Mouse (Mus musculus): ENCODE measurements around the gene Tubb4b.

Tubb4b gene

DNA sequence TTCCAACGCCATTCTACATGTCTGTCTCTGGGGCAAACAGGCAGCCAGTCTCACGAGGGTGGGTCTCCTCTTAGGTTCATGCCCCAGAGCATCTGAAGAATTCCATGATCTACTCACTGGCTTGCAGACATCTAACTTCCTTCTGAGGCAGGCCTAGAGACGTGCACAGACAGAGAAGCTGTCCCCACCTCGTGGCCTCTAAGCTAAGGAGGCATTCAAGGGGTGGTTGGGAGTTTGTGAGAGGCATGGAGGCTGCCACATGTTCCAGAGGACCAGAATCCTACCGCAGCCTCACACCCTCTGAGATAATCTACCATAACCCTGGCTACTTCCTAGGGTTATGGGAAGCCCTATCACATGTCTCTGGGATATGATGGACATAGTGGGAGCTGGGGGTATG is 30.5 kb downstream of the Tubb4b start:
- no peak for DNase-seq (ENCODE audit: low read depth, low spot score)

DNA sequence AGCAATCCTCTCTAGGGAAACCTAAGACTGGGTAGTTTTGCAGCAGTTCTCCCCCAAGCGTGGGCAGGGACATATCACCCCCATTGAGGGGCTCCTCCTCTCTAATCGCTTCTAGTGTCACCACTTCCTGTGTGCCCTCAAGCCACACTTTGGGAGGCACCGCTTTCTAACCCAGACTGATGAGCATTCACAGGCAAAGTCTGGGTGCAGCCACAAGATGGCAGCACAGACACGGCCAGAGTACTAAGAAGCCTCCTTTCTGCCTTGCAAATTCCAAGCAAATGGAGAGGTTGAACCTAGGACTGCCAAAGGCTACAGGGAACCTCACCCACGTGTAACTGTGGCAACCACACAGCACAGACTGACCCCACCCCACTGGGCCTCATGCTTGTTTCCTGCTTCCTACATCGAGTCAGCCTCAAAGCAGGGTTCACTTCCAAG is 31.2 kb downstream of the Tubb4b start:
- peak; percentile 84 for DNase-seq (ENCODE audit: low read depth, low spot score)

DNA sequence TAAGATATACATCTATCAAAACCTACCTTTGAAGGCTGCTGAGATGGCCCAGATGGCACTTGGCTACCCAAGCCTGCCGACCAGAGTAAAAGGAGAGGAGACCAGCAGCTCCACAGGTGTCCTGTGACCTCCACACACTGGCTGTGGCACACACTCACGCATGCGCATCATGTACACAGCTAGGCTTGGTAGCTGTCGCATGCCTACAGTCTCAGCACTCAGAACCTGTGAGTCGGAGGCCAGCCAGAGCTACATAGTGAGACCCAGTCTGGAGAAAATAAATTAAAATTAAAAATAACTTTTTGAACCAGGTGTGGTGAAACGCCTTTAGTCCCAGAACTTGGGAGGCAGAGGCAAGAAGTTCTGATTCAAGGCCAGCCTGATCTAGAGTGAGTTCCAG is 36.7 kb downstream of the Tubb4b start:
- DNase-seq (ENCODE audit: low read depth, low spot score): no peak

DNA sequence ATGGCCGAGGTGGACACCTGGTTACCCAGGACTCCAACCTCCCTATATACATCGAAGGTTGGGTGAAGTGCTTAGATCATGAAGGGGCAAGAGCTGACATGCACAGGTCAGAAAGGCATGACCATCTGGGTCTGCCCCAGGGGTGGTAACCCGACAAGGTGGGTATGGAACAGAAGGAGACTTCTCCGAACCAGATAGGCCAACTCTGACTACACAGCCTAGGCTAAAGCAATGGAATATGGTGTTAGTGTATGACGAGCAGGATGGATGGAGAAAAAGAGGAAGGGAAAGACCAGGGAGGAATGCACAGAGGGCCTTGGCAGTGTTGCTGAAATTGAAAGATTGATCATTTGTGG is 37.9 kb downstream of the Tubb4b start:
- DNase-seq (ENCODE audit: low read depth, low spot score): no peak

DNA sequence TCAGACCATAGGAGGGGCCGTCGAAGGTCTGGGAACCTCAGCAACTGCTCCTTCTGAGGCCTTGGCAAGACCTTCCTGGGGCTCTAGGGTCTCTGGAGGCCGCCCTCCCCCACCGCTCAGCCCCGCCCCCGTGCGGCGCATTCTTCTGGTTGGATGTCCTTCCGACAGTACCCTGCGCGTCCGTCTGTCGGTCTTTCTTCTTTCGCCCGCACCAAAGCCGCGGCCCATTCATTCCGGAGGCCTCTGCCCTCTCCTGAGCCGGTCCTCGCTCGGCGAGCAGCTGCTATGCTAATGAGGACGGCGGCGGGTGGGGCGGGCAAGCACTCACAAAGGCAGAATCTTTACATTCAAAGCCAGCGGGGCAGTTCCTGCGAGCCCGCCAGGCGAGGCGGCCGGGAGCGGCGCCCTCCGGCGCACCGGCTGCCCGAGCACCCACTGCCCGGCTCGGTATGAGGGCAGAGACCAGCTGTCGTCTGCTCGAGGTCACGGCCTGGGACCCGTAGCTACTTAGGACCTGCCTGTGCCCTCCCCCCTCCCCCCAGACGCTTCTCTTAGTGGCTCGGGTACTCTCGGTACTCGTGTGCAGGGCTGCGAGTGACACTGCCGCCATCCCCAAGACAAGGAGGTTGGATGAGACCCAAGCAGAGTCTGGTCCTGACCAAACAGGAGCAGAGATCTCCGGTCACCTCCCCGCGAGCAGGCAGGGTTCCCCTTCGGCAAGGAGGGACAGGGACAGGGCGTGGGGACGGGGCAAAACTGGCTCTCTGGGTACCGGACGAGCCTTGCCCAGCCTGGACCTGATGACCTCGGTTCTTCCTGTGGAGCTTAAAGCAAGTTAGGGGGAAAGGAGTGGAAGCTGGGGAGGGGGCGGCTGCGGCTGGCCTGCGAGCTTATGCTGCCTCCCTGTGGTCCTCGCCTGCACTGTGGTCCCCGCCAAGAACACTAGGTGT is 38.6 kb downstream of the Tubb4b start:
- no peak for DNase-seq (ENCODE audit: low read depth, low spot score)

DNA sequence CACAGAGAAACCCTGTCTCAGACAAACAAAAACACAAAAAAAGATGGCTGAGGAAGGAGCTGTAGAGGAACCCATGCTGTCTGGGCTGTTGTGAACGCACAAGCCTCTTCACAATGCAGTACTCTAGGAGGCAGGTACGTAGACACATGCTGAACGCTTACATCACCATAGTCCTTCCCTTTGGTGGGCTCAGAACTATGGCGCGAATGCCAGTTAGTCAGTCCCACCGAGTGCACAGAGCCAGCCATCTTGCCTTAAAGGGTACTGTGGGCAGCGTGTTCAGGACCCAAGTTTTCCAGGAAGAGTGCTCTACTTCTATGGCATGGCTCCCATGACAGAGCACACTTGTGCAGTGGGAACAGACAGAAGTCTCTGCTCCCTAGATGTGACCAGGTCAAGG is 40.0 kb downstream of the Tubb4b start:
- DNase-seq (ENCODE audit: low read depth, low spot score): no peak

DNA sequence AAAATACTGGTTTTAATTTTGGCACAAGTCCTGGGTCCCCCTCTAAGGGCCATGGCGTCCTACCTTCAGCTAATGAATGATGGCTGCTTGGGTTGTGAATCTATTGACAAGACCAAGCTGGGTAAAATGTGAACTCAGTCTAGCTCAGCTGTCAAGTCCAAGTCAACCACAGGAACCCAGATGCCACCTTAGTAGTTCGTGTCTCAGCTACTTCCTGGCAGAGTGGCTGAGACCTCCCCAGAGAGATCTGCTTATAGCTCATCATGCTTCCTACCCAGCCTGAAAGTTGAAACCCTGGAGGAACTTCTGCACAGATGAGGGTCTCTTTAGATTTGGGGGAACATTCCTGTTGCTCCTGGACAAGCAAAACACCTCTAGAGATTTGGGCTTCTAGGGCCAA is 41.2 kb downstream of the Tubb4b start:
- DNase-seq (ENCODE audit: low read depth, low spot score): no peak

DNA sequence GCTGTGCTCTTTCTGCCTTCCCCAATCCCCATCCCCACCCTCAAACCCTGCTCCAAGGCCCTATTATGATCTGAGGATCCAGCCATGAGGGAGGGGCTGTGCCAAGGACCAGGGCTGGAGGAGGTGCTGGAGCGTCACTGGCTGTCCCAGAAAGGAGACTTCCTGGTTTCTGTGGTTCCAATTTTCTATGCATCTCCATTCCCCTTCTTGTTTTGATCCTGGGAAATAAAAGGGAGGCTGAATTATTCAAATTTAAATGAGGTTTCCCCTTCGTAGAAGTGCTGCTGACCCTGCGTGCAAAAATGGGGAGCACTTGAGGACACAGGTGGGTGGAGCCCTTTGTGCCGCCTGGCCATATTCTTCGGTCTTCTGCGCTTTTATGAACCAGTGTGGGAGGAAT is 41.8 kb downstream of the Tubb4b start:
- DNase-seq (ENCODE audit: low read depth, low spot score): no peak

DNA sequence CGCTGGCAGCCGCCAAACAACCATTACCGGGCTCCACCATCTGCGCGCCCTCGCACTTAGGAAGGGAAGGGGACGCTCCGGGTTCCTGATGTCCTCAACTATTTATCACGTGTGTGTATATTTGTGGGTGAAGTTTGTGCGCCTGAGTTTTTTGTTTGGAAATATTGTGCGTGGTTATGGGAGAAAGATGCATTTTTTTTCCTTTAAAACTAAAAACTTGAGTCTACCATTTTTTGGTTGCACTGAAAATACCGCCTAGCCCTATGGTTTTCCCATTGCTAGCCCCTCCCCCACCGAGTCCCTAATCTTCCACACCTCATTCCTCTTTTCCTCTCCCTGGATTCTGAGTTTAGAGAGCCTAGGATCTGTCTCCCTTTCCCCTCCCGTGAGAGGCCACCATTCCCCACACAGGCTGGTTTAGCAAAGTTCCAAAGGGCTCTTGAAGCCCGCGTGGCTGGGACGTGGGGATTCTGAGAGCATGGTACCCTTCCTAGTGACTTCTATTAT is 42.6 kb downstream of the Tubb4b start:
- no peak for DNase-seq (ENCODE audit: low read depth, low spot score)

DNA sequence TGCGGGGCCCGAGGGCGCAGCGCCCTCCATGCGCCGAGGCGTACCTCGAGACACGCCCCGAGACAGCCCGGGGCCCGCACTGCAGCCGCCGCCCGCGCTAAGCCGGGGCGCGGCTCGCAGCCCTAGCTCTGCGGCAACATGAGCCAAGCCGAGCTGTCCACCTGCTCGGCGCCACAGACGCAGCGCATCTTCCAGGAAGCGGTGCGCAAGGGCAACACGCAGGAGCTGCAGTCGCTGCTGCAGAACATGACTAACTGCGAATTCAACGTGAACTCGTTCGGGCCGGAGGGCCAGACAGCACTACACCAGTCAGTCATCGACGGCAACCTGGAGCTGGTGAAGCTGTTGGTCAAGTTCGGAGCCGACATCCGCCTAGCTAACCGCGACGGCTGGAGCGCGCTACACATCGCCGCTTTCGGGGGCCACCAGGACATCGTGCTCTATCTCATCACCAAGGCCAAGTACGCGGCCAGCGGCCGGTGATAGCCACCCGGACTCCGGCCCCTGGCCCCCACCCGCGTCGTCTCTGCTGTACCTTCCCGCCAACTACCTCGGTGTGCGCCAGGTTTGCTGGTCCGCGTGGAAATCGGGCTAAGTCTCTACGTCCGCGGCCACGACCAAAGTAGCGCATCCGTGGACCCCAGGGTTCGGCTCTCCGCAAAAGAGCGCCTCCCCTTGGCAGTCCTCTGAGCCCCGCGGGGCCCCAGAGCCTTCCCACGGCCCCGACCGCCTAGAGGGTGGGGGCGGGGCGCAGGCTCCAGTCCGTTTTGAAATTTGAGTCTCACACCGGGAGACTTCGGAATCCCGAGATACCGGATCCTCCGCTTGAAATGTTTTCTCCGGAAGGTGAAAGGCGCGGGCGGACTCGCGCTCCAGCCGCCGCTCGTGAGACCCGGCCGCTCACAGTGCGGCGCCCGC is 43.3 kb downstream of the Tubb4b start:
- DNase-seq (ENCODE audit: low read depth, low spot score): no peak

DNA sequence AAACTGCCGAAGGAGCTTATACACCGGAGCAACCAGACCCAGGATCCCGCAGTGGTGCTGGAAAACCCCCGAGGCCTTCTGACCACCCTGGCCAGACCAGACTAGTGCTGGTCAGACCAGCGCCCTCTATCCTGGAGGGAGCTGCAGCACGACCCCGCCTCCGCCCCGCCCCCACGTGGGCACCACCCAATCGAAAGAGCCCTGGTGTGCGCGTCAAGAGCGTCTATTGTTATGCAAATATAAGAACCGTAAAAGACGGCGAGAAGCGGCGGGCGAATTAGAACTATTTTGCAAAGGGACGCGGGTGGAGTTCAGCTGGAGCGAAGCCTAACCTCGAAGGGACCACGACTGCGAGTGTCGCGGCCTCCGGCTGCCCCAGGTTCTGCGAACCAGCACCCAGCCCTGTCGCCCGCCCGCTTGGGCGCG is 44.0 kb downstream of the Tubb4b start, which contains the start of gene Nrarp:
Gene Nrarp, plus strand, starts transcription at position 281 of the 426 bp plus-strand sequence.
- DNase-seq (ENCODE audit: low read depth, low spot score): peak; percentile 83

DNA sequence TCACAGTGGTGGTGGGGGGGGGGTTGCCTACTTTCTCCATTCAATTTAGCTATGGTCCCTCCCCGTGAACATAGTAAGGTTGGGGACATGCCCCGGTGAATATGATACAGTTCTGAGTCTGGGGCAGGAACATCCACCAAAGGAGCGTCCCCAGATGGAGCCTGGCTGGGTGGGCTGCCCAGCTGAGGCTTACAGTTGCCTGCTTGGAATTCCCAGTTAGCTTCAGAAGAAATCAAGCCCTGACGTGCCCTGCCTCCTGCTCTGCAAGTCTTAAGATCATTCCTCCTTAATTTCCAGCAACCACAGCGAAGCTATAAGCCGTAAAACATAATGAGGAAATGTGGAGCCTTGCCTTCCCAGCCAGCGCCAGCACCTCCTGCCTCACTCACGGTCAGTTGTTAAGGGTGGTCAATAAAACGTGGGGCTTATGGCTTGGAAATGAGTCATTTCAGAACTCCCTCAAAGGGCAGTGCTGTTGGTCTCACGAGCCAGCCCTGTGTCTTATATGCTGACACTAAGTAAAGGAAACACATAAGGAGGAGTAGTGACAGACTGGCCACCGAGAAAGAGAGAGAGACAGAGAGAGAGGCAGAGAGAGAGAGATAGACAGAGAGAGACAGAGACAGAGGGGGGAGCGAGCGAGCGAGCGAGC is 44.8 kb downstream of the Tubb4b start:
- no peak for DNase-seq (ENCODE audit: low read depth, low spot score)

DNA sequence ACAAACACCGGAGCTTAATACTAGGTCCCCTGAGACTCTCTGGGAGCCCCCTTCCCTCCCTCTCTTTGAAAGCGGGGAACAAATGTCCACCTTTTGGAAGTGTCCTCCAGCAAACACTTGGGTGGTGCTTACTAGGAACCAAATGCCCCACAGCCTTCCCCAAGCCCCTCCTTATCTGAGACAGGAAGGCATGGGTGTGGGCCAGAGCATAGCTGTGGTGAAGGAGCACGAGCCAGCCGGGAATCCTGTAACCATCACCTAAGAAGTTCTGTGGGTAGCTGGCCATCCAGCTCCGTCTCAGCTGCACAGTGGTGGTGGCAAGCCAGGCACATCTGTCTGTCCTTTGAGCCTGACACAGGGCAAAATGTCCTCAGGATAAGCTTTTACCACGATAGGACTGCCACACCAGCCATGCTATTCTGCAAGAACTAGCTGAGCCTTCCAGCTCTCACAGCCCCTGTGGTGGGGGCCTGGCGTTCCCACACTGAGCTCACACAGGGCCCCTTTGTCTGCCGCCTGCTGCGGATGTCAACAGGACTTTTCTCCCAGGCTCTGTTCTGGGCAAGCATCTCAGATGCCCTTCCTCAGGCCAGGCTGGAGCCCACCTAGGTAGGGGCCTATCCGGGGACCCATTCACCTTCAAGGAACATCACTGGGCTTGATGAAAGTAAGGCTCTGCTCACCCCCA is 46.1 kb downstream of the Tubb4b start:
- DNase-seq (ENCODE audit: low read depth, low spot score): no peak

DNA sequence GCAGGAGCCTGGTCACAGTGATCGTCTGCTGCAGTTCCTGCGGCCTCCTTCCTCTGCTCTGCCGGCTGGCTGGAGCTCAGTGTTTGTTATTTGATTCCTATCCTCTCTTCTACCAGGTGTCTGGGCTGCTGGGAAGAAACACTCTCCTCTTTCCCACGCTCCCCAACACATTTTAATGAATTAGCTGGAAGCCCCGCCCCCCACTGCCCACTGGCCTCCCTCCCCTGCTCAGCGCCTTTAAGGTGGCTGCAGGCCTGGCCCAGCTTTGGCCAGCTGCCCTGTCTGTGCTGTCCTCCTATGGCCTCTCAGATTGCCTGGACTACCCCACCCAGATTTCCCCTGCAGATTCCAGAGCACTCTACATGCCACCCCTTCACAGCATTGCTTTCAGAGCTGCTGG is 46.8 kb downstream of the Tubb4b start:
- DNase-seq (ENCODE audit: low read depth, low spot score): no peak

DNA sequence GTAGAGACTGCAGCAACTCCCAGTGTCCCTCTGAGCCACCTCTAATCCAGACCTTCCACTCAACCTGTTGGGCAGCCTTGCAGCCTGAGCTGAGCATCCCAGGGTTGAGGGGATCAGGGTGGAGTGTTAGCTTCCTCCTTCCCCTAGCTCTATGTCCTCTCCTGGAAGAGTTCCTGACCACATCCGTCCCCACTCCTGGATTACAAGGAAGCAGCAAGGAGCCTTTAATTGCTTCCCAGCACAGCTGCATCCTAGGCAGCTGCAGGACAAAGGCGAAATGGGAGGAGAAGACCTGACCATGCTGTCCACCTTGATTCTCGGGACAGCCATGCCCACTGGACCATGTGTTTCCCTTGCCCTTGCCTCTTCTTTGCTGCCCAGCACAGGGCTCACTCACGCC is 47.4 kb downstream of the Tubb4b start:
- no peak for DNase-seq (ENCODE audit: low read depth, low spot score)

DNA sequence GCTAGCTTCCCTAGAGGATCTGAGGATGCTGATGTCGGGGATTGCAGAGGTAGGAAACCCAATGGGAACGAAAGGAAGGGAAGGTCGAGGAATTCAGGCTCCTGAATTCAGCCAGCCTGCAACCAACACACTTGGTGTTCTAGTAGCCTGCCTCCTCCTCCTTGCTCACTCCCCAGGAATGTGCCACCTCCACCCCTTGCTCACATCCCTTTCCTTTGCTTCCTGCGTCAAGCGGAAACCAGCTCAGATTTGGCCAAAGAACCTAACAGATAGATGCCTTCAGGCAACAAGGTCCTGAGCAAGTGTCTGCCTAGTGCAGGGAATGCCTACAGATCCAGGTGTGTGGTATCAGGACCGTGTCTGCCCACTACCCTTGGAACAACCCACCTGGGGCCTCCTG is 47.9 kb downstream of the Tubb4b start:
- no peak for DNase-seq (ENCODE audit: low read depth, low spot score)

DNA sequence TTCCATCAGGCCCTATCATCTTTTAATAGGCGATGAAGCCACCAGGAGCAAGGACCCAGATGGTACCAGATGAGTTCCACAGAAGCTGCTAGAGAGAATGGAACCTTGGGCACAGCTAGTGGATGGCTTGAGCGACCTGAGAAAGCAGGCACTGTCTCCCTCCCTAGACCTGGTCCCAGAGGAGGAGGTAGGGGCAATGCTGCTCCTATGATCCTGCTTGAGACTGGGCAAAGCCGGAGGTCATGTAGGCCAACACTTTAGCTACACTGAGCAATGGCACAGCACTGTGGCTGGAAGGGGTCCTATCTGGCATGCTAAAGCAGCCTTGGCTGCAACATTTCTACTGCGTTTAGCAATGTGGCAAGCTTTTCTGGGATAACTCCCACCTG is 48.8 kb downstream of the Tubb4b start:
- no peak for DNase-seq (ENCODE audit: low read depth, low spot score)

DNA sequence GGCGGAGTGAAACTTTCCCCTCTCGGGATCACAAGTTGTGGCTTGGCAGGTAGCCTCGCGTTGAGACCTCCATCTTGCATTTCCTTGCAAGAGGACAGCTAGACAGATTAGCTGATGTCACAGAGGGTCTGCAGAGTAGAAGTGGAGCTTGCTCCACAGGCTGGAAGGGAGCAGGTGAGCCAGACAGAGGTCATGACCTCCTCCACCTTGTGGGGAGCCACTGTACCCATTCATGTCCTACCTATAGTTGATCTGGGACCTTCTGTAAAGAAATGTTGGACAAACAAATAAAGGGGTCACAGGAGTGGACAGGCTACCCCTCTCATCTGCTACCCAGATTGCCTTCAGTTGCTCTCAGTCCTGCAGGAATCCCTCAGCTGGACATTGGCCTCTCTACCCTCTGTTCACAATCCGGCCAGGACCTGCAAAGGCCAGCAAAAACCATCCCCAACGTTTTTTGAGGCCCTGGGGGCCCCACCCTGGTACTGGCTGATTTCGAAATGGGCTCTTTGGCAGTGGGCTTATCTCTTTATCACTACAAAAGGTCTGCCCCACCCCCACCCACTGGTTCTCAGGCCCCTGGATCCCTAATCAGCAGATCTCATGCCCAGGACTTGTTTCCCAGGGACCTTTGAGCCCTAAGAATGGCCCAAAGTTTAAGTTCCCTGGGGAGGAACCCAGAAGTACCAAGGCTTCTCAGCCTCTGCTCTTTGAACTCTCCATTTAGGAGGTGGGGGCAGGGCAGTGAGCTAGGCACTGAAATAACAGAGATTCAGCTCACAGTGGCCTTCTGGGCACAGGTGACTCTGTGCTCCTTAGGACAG is 49.4 kb downstream of the Tubb4b start:
- DNase-seq (ENCODE audit: low read depth, low spot score): no peak

DNA sequence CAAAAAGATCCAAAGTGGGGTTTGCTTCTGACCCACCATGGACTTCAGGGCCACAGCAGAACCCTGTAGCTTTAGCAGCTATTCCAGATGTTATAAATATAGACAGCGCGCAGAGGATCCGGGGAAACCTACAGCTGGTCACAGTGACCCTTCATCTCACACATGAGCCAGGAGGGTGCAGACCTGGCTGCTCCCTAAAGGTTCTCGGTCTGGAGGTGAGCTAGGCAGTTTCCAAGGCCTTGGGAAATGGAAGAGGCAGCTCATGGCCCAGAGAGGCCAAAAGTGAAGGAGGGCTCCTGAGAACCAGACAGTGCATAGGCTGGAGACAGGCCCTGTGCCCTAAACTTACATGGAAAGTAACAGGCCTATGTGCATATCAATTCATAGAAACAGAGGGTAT is 50.7 kb downstream of the Tubb4b start:
- no peak for DNase-seq (ENCODE audit: low read depth, low spot score)

DNA sequence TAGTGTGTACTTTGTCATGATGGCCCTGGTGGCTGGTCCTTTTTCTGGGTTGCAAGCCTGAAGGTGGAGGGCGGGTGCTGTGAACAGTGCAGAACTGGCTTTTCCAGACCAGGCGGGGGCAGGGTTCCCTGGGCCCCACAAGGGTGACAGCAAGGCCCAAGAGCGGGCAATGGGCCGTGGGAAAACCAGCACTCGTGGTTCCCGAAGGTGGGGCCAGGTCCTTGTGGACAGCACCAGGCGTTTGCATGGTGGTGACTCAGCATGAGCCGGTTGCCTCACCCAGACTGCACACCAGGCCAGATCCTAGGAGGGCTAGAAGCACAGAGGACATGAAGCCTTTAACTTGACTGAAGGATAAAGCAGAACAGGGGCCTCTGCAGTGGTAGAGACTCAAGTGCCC is 51.9 kb downstream of the Tubb4b start:
- DNase-seq (ENCODE audit: low read depth, low spot score): no peak
